Mouse (Mus musculus): ENCODE measurements around the gene Oxa1l. TPM values are rescaled to one million over a fixed set of nuclear protein-coding genes. Genes with fewer than 3 reads are reported as not detected.

The Oxa1l gene
- polyA plus RNA-seq, 1 experiment from 2014 or later: 21.4 TPM

DNA sequence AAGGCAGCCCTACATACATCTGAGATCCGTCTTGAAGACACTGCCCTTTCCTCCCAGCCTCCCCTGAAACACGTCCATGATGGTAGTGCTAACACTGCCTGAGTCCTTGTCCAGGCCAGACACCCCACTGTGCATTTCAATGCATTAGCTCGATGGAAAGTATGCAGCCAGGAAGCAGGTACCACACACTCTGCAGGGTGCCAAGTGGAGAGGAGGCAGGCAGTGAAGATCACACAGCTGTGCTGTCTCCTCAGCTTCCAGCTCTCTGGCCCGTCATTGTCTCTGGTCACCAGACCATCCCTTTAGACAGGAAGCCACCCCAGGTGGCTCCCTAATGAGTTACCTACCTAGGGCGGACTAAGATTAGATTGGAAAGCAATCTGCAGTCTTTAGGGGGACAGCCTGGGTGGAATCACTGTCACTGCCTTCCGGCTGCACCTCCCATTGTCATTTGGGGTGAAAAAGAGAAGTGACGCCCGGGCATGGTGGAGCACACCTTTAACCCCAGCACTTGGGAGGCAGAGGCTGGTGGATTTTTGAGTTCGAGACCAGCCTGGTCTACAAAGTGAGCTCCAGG, 51.5 kb downstream of the Oxa1l start:
- H3K27me3 ChIP-seq: 0 out of 2 replicates have a peak, but pooled peaks cover 4% of the 10 kb centered on the region
- H3K4me3 ChIP-seq (replicated peaks): no peak overlapping the region
- H3K27ac ChIP-seq: no peak overlapping the region
- H3K4me1 ChIP-seq (replicated peaks): peaks cover 52% of the 10 kb centered on the region
- H3K9me3 ChIP-seq (replicated peaks): no peaks in the 10 kb centered on the region
- DNase-seq (no peak), ATAC-seq (ENCODE audit: low read depth) (no peak)
- no peaks in the 10 kb centered on the region for H3K36me3 ChIP-seq
- H3K9ac ChIP-seq: no peak overlapping the region
- H3K4me2 ChIP-seq: no peak overlapping the region
- 55% methylated on average over 9 of the region's 9 CpGs for WGBS (ENCODE audit: insufficient replicate concordance)

DNA sequence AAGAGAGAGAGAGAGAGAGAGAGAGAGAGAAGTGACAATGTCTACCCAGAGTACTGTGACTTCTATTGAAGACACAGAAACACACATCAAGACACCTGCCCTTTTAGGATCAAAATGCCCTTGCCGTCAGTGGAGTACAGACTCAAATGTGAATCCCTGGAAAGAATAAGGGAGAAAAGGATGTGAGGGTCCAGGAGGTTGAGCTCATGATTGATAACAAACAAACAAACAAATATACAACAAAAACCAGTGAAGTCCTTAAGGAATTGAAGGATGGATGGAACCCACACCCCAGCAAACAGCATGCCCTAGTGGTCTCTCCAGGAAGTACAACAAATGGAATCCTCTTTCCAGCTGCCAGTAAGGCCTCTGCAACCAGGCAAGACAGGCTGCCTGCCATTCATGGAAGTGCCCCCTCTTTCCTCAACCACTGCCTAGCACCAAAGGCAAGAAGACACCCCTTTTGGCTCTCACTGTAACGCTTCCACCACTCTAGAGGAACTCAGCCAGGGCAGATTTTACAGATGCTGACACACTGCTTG, 52.1 kb downstream of the Oxa1l start:
- 0 out of 2 replicates have a peak, but pooled peaks cover 4% of the 10 kb centered on the region for H3K27me3 ChIP-seq
- H3K36me3 ChIP-seq: no peaks in the 10 kb centered on the region
- no peak overlapping the region for H3K9ac ChIP-seq
- 48% methylated on average over 2 of the region's 2 CpGs for WGBS (ENCODE audit: insufficient replicate concordance)
- DNase-seq (no peak), ATAC-seq (ENCODE audit: low read depth) (no peak)
- peaks cover 58% of the 10 kb centered on the region for H3K4me1 ChIP-seq (replicated peaks)
- H3K4me2 ChIP-seq: no peak overlapping the region
- H3K9me3 ChIP-seq (replicated peaks): no peaks in the 10 kb centered on the region
- H3K27ac ChIP-seq: no peak overlapping the region
- H3K4me3 ChIP-seq (replicated peaks): no peak overlapping the region

DNA sequence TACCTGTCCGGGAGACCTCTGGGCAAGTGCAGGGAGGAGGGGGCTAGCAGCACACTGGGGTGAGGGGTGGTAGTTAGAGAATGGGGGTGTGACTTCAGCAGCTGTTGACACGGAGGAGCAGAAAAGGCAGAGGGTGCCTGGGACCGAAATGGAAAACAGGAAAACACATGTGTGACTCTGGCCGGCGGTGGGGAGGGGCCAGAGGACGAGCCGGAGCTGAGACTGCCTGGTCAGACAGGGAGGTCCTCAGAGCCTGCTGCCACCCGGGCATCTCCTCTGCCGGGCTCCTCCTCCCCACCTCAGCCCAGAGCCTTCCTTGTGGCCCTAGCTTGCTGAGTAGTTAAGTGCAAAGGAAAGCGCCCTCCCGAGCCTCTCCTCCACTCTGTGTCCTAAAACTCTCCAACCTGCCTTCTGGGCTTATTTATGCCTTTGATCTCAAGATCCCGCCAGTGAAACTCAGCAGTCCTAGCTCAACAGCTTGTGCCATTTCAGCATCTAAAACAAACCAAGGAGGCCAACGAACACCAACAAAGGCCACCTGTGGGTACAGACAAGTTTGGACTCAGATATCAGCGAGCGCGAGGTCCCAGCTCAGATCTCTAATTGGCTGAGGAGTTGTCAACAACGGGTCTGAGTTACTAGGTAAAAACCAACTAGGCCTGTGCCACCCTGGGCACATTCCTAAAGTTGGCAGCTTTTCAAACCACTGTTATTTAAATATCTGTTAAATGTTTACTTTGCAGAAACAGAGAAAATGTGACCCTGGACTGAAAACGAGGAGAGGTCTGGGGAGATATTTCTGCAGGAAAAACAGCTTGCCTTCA, 53.5 kb downstream of the Oxa1l start:
- Histone ChIP-seq H3K27me3 (0 out of 2 replicates have a peak, but pooled peaks cover 4% of the 10 kb centered on the region), H3K9me3 (replicated peaks) (no peaks in the 10 kb centered on the region), H3K4me3 (replicated peaks) (peak overlapping the region; percentile 9; the same call in 1 of the 2 replicates), H3K4me2 (peak overlapping the region; percentile 45), H3K9ac (peak overlapping the region; percentile 38; the same call in 1 of the 2 replicates), H3K4me1 (replicated peaks) (peaks cover 60% of the 10 kb centered on the region), H3K27ac (no peak overlapping the region), H3K36me3 (no peaks in the 10 kb centered on the region)
- no peak for ATAC-seq (ENCODE audit: low read depth)
- no peak for DNase-seq
- WGBS (ENCODE audit: insufficient replicate concordance): 25% methylated on average over 18 of the region's 18 CpGs

DNA sequence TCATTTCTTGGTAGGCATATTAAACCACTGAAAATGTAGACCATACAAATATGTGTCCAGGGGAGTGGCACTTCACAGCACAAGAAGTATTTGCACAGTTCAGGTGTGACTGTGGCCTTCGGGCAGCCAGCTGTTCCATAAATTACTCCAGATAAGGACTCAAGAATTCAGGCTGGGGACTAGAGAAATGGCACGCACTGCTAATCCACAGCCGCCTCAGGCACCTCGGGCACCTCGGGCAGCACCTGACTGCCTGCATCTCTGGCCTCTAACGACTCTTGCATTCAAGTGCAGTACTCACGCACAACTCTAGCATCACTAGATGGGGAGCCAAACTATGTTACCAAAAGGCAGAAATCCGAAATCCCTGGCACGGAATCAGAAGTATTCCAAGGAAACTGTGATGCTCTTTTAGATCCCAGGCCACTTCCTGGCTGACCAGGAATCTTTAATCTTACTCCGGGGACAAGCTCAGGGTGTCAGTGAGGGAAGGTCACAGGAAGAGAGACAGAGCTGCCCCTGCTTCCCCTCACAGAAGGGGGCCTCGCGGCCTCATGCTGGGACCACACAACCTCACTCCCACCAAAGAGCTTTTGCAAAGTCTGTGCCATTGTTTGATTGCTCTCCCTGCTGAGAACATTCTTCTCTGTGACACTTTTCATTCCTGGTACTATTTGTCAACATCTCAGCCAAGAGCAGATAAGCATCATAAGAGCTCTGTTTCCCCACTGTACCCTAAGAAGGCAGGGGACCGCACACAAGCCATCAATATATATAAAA, 54.8 kb downstream of the Oxa1l start:
- WGBS (ENCODE audit: insufficient replicate concordance): 40% methylated on average over 13 of the region's 13 CpGs
- no peak overlapping the region for H3K4me2 ChIP-seq
- no peak for ATAC-seq (ENCODE audit: low read depth)

DNA sequence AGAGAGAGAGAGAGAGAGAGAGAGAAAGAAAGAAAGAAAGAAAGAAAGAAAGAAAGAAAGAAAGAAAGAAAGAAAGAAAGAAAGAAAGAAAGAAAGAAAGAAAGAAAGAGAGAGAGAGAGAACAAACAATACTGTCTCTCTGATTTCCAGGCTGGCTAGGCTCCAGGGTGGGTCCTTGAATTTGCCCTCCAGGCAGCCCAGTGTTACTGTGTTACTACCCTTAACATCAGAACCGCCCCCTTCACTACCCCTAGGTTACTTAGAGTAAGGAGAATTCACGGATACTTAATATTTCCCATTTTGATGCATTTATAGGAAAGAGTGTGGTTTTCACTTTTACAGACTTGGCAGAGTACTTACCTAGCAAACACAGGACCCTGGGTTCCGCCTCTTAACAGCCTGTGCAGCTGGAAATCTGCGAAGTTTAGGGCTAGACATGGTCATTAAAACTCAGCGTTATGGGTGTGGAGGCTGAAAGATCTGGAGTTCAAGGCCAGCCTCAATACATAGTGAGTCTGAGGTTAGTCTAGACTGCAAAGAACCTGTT, 55.7 kb downstream of the Oxa1l start:
- H3K4me2 ChIP-seq: no peak overlapping the region
- H3K9me3 ChIP-seq (replicated peaks): no peaks in the 10 kb centered on the region
- DNase-seq (no peak), ATAC-seq (ENCODE audit: low read depth) (no peak)
- H3K9ac ChIP-seq: no peak overlapping the region
- no peaks in the 10 kb centered on the region for H3K36me3 ChIP-seq
- H3K4me3 ChIP-seq (replicated peaks): no peak overlapping the region
- H3K27me3 ChIP-seq: 0 out of 2 replicates have a peak, but pooled peaks cover 4% of the 10 kb centered on the region
- peaks cover 43% of the 10 kb centered on the region for H3K4me1 ChIP-seq (replicated peaks)
- 50% methylated on average over 5 of the region's 5 CpGs for WGBS (ENCODE audit: insufficient replicate concordance)
- H3K27ac ChIP-seq: no peak overlapping the region

More for the DNA sequence above, 54.8 kb downstream of the Oxa1l start:
- Histone ChIP-seq H3K4me3 (replicated peaks) (no peak overlapping the region), H3K4me1 (replicated peaks) (peaks cover 50% of the 10 kb centered on the region), H3K9ac (0 out of 2 replicates have a peak overlapping the region, but pooled peaks have one; percentile 17), H3K27me3 (0 out of 2 replicates have a peak, but pooled peaks cover 4% of the 10 kb centered on the region), H3K27ac (no peak overlapping the region), H3K9me3 (replicated peaks) (no peaks in the 10 kb centered on the region), H3K36me3 (no peaks in the 10 kb centered on the region)
- no peak for DNase-seq

DNA sequence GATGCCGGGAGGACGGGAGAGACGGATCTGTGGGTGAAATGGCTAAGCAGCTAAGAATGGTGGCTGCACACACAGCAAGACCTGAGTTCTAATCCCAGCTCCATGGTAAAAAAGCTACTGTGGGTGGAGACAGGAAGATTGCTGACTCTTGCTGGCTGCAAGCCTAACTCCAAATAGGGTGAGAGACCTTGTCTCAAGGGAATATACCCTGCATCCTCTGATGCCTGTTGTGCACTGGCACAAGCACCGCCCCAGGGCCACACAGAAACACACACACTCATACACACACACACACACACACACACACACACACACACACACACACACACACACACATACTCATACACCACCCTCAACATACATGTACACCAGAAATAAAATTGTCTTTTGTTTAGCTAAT, 56.2 kb downstream of the Oxa1l start:
- DNase-seq: no peak
- H3K27me3 ChIP-seq: 0 out of 2 replicates have a peak, but pooled peaks cover 4% of the 10 kb centered on the region
- H3K27ac ChIP-seq: no peak overlapping the region
- H3K9me3 ChIP-seq (replicated peaks): no peaks in the 10 kb centered on the region
- peak overlapping the region; percentile 47; the same call in 1 of the 2 replicates for H3K4me3 ChIP-seq (replicated peaks)
- peaks cover 43% of the 10 kb centered on the region for H3K4me1 ChIP-seq (replicated peaks)
- peak overlapping the region; percentile 64 for H3K4me2 ChIP-seq
- H3K36me3 ChIP-seq: no peaks in the 10 kb centered on the region
- WGBS (ENCODE audit: insufficient replicate concordance): 66% methylated on average over 4 of the region's 4 CpGs
- no peak for ATAC-seq (ENCODE audit: low read depth)
- peak overlapping the region; percentile 68; the same call in 1 of the 2 replicates for H3K9ac ChIP-seq

DNA sequence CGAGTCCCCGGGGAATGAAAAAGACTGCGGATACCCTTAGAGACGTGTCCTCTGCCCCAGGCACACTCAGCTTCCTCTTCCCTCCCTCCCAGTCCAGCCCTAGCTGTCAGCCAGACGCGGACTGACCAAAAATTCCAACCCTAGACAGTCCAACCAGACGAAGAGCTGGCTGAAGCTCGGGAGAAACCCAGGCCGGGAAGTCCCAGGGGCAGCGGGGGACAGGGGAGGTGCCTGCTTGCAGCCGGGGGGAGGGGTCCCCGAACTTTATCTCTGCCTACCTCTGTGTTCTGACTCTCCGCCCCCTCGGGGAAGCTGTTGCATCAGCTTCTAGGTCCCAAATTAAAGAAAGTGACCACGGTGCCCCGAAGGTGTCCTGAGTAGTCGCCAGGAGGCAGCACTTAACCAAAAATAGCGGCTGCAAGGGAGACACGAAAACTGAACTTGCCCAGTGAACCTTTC, 57.0 kb downstream of the Oxa1l start, which contains the start of gene Slc7a7:
Gene Slc7a7, minus strand, starts transcription at position 158 of the 459 bp plus-strand sequence.
- Histone ChIP-seq H3K9me3 (replicated peaks) (no peaks in the 10 kb centered on the region), H3K27ac (peak within 1 kb of the TSS; percentile 44; the same call in 1 of the 2 replicates)
- peak; percentile 75 for ATAC-seq (ENCODE audit: low read depth)

More for the DNA sequence above, 57.0 kb downstream of the Oxa1l start, which contains the start of gene Slc7a7:
- Histone ChIP-seq H3K4me1 (replicated peaks) (peaks cover 43% of the 10 kb centered on the region), H3K27me3 (0 out of 2 replicates have a peak, but pooled peaks cover 4% of the 10 kb centered on the region), H3K9ac (peak within 1 kb of the TSS; percentile 68), H3K4me2 (peak within 1 kb of the TSS; percentile 64), H3K36me3 (no peaks in the 10 kb centered on the region), H3K4me3 (replicated peaks) (peak within 1 kb of the TSS; percentile 47)
- DNase-seq: peak; percentile 52
- 5% methylated on average over 19 of the region's 19 CpGs for WGBS (ENCODE audit: insufficient replicate concordance)

Other genes starting within 250 kb of the Oxa1l start
- gene Dad1, start 106.7 kb upstream of the Oxa1l start, polyA plus RNA-seq (2015; fragmentation: Nextera tagmentation; extraction: Ambion mirVana): 229 and 243 TPM in 2 replicates
- gene Abhd4, start 106.6 kb upstream of the Oxa1l start, polyA plus RNA-seq (2015; fragmentation: Nextera tagmentation; extraction: Ambion mirVana): 17.9 and 18.4 TPM in 2 replicates
- not detected in 2 replicates for gene Olfr49, start 75.9 kb upstream of the Oxa1l start, polyA plus RNA-seq (2015; fragmentation: Nextera tagmentation; extraction: Ambion mirVana)
- 8.6 and 10.3 TPM in 2 replicates for gene Slc7a7, start 56.9 kb downstream of the Oxa1l start, polyA plus RNA-seq (2015; fragmentation: Nextera tagmentation; extraction: Ambion mirVana)
- 244 and 265 TPM in 2 replicates for gene Mrpl52, start 66.1 kb downstream of the Oxa1l start, polyA plus RNA-seq (2015; fragmentation: Nextera tagmentation; extraction: Ambion mirVana)
- 19.8 and 23.2 TPM in 2 replicates for gene Mmp14, start 70.8 kb downstream of the Oxa1l start, polyA plus RNA-seq (2015; fragmentation: Nextera tagmentation; extraction: Ambion mirVana)
- gene Lrp10, start 103.3 kb downstream of the Oxa1l start, polyA plus RNA-seq (2015; fragmentation: Nextera tagmentation; extraction: Ambion mirVana): 18.4 and 21.2 TPM in 2 replicates
- 0.06 and 0.12 TPM in 2 replicates for gene Rem2, start 115.3 kb downstream of the Oxa1l start, polyA plus RNA-seq (2015; fragmentation: Nextera tagmentation; extraction: Ambion mirVana)
- gene Prmt5, start 156.7 kb downstream of the Oxa1l start, polyA plus RNA-seq (2015; fragmentation: Nextera tagmentation; extraction: Ambion mirVana): 41.6 and 48.9 TPM in 2 replicates
- gene Haus4, start 193.8 kb downstream of the Oxa1l start, polyA plus RNA-seq (2015; fragmentation: Nextera tagmentation; extraction: Ambion mirVana): 45.6 and 47.5 TPM in 2 replicates
- gene Ajuba, start 216.7 kb downstream of the Oxa1l start, polyA plus RNA-seq (2015; fragmentation: Nextera tagmentation; extraction: Ambion mirVana): 3.9 and 4.4 TPM in 2 replicates
- gene 4931414P19Rik, start 245.2 kb downstream of the Oxa1l start, polyA plus RNA-seq (2015; fragmentation: Nextera tagmentation; extraction: Ambion mirVana): 2.7 and 3.0 TPM in 2 replicates